Mouse (Mus musculus) B cell, adult 2 months (primary cell): ENCODE measurements around the gene Gldc.

Experiments
- DNase-seq, 2 experiments: peaks; one replicate each; pipeline ENCODE4 v3.0.0; 2022

Gldc gene

DNA sequence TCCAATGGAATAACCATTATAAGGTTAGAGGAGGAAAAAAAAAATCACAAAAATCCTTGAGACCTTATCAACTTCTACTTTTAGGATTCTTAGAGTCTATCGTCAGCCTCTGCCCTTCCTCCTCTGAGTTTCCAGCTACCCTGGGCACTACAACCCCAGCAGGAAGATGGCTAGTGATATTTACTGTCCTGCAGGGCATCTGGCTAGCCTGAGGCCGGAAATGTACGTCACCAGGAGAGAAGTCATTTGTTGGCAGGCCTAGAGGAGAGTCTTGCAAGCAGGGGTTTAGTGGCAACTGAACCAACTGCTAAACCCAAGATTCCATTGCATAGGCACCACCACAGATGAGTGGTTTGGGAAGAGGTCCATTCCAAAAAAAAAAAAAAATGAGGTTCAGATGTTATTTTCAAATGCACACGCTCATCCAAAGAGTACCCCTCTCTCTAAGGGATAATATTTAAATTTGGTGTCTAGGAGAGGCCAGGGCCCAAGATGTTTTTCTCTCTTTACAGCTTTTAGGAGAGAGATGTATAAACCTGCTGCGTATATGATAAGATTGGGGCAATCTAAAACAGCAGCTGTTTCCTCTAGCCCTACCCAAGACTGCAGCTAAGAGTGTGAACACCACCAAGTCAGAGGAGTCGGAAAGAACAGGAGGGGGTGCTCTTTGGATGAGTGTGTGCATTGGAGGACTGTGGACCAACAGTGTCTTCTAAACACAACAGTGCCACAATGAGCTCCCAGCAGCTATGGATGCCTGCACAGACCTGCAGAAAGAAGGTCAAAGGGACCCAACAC lies 70.0 kb downstream of the Gldc start:
- DNase-seq, result no peak

DNA sequence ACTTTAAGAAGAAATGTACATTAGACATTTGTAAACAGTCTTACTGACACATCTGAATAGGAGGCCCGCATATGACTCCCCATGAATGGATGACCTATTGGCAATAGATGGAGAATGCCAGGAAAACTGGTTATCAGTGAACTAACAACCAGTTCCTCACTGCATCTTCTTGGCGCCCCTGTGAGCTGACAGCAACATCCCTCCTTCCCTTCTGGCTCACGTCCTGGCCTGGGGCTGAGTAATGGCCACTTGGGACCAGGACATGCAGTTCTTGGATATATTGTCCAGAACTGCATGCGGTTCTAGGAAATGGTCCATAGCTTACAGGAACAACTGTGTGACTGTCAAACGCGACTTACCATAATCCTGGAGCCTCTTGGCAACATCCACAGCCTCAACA lies 72.6 kb downstream of the Gldc start:
- no peak for DNase-seq

DNA sequence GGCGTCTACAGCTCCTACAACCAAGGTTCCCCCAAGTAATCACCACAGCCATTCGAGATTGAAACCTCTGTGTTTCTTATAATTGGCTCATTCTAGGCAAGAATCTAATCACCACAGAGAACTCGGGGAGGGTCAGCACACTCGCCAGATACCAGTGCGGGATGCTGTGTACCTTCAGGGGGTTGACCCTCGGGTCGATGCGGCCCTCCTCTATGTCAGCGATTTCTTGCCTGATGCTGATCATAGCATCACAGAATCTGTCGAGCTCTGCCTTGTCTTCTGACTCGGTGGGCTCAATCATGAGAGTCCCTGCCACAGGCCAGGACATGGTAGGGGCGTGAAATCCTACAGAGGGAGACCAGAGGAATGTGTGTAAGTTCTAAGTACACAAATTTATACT lies 74.7 kb downstream of the Gldc start:
- DNase-seq, result no peak

DNA sequence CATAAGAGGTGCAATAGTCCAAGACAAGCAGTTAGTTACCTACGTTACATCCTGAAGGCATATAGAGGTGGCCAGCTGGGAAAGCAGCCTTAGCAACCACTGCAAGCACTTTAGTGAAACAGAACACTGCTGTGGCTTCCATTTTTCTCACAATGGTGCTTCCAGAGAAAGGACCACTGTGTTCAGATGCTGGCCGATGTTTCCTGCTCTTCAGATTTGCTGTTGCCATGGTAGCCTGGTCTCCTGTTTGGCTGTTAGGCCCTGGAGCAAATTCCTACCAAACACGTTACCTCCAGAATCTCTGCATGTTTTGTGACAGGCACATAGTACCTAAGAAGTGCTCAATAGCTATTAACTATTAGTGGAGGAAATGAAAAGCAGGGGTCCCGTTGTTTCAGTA lies 78.2 kb downstream of the Gldc start:
- no peak for DNase-seq

DNA sequence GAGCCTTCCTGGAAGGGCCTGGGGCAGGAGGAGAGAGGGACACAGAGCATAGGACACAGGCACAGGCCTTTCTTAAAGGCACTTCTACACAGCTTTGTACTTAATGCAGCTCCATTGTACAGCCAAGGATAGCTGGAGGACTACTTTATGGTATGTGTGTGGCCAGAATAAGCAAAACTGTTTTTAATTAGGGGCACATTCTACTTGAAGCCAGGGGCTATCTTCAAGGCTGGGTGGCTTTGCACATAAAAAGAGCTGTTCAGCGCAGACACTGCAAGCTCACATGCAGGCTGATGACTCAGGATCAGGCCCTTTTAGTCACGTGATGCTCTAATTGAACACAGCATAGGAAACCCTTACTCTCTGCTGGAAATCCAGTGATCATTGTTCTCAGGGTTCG lies 79.0 kb downstream of the Gldc start:
- no peak for DNase-seq

DNA sequence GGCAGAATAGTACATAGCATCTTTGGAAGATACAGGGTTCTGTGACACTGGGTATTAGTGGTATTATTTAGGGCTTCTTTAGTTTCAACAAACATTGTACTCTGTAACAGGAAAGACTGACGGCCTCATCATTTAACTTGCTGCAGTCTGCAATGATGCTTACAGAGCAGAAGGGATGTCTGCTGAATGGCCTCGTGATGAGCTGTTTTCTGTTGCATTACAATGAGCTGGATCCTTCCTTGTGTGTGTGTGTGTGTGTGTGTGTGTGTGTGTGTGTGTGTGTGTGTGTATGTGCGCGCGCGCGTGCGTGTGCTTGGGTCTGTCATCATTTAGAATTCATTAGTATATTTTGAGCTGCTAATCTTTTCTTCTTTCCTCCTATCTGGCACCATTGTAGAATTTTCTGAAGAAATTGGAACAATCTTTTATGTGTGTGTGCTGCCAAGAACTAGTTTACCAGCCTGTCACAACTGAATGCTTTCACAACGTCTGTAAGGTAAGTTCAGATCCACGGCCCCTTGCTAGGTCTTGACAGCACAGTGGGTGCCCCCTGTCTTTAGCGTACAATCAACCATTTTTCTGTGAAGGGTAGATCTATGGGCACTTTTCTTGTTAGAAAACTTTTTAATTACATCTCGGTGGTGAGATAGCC lies 83.5 kb downstream of the Gldc start:
- no peak for DNase-seq

DNA sequence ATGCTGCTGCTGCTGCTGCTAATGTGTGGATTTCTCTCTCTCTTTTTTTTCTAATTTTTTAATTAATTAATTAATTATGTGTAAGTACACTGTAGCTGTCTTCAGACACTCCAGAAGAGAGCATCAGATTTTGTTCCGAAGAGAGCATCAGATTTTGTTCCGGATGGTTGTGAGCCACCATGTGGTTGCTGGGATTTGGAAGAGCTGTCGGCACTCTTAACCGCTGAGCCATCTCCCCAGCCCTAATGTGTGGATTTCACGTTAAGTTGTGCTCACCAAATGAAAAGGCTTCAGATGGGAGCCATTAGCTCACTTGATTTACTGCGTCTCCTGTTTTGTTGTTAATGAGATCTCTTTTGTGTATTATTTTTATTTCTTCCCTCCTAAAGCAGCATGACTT lies 85.1 kb downstream of the Gldc start:
- DNase-seq, result no peak

DNA sequence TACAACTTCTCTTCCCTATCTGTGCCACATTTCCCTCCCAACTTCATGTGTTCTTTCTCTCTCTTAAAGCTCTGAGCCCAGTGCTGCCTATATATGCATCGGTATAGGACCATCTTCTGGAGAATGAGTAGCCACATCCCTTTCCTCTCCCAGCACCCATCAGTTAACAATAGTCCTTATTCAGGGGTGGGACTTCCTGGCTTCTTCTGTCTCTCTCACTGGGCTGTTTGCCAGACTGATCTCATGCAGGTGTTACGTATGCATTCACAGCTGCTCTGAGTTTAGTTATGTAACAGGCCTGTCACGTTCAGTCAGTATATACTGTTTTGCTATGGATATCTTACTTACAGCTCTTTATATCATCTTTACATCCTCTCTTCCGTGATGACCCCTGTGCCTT lies 109.4 kb downstream of the Gldc start:
- no peak for DNase-seq

DNA sequence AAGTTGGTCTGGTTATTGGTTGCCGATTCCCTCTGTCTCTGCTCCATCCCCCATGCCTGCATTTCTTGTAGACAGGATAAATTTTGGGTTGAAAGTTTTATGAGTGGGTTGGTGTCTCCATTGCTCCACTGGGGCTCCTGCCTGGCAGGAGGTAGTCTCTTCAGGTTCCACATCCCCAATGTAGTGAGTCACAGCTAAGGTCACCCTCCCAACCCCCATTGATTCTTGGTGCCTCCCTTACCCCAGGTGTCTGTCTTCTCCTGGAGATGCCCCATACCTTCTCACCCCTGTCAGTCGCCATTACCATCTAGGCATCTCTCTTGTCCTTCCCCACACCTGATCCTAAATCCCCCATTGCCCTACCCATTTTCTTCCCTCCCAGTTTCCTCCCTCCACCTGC lies 121.0 kb downstream of the Gldc start:
- no peak for DNase-seq

DNA sequence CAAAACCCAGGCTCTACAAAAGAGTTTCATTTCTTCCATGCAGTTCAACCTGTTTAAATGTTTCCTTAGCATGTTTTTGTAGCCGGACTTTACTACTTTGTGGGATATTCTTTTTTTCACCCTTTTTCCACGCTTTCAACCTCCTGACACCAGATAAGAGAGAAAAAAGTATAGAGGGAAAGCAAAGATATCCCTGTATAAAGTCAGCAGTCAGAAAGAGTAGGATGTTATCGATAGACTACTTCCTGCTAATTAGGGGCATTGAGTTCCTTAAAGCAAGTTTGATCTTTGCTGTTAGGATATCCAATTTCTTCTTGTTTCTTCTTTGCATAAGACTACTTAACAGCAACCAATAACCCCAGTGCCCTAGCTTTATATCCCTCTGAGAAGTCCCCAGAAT lies 123.8 kb downstream of the Gldc start:
- no peak for DNase-seq

DNA sequence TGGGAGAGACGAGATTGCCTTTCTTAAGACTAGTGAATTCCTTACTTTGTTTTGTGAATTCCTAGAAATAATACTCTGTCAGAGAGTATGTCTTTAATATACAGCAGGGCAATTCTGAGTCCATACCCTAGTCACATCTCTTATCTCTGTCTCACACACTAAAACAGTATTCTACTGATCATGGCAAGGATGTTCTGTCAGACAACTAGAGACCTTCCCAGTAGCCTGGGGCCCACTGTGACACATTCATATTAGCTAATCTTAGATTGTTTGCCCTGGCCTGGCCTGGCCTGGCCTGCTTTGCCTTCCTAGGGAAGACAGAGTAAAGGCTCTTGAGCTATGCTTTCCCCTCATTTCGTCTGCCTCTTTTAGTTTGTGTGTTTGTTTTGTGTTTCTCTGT lies 124.6 kb downstream of the Gldc start:
- DNase-seq, result no peak
